Mouse (Mus musculus): ENCODE results near the gene Fndc3c1. TPM values are rescaled to one million over a fixed set of nuclear protein-coding genes. Genes with fewer than 3 reads are reported as not detected.
"Not testable (repeated sequence)": the region's sequence is repeated elsewhere in the genome, so short reads cannot be mapped to it uniquely, and the experiment has no call there.

Gene Fndc3c1
- polyA plus RNA-seq (2015; fragmentation: Nextera tagmentation; extraction: Ambion mirVana) = 0.31 and 1.2 TPM in 2 replicates

- Histone ChIP-seq H3K4me3 (replicated peaks) (peak within 1 kb of the TSS; percentile 35), H3K27me3 (replicated peaks) (peaks cover 28% of the 10 kb centered on the region), H3K36me3 (no peaks in the 10 kb centered on the region), H3K4me1 (peaks cover 4% of the 10 kb centered on the region; the same call in 1 of the 2 replicates), H3K4me2 (peak within 1 kb of the TSS; percentile 66), H3K9ac (replicated peaks) (no peak within 1 kb of the TSS), H3K9me3 (replicated peaks) (no peaks in the 10 kb centered on the region), H3K27ac (replicated peaks) (no peak within 1 kb of the TSS)
- WGBS = 16% methylated on average over 38 of the region's 39 CpGs
- ATAC-seq (ENCODE audit: low FRiP score) = peak; percentile 59
These were observed at the start of gene Fndc3c1 for GRCm38 (mm10) chrX:106485101-106485651. Gene Fndc3c1, minus strand, starts transcription at chrX:106485401.

GRCm38 (mm10) chrX:106486451-106486850 lies 1.2 kb upstream of the Fndc3c1 start:
- H3K27me3 ChIP-seq (replicated peaks) = peaks cover 28% of the 10 kb centered on the region
- H3K36me3 ChIP-seq = no peaks in the 10 kb centered on the region
- H3K4me3 ChIP-seq (replicated peaks) = no peak overlapping the region
- H3K4me1 ChIP-seq = peaks cover 4% of the 10 kb centered on the region; the same call in 1 of the 2 replicates
- ATAC-seq (ENCODE audit: low FRiP score) = no peak
- H3K9ac ChIP-seq (replicated peaks) = no peak overlapping the region
- H3K4me2 ChIP-seq = no peak overlapping the region
- 29% methylated on average over 10 of the region's 10 CpGs for WGBS
- no peaks in the 10 kb centered on the region for H3K9me3 ChIP-seq (replicated peaks)
- no peak overlapping the region for H3K27ac ChIP-seq (replicated peaks)

GRCm38 (mm10) chrX:106485671-106486070 lies 470 bp upstream of the Fndc3c1 start:
- H3K4me3 ChIP-seq (replicated peaks) = peak overlapping the region; percentile 35
- H3K9ac ChIP-seq (replicated peaks) = no peak overlapping the region
- peak; percentile 50; the same call in 1 of the 2 replicates for ATAC-seq (ENCODE audit: low FRiP score)
- no peak overlapping the region for H3K27ac ChIP-seq (replicated peaks)
- peaks cover 4% of the 10 kb centered on the region; the same call in 1 of the 2 replicates for H3K4me1 ChIP-seq
- H3K27me3 ChIP-seq (replicated peaks) = peaks cover 28% of the 10 kb centered on the region
- H3K36me3 ChIP-seq = no peaks in the 10 kb centered on the region
- no peaks in the 10 kb centered on the region for H3K9me3 ChIP-seq (replicated peaks)
- peak overlapping the region; percentile 66 for H3K4me2 ChIP-seq
- WGBS = 23% methylated on average over 13 of the region's 13 CpGs

DNA sequence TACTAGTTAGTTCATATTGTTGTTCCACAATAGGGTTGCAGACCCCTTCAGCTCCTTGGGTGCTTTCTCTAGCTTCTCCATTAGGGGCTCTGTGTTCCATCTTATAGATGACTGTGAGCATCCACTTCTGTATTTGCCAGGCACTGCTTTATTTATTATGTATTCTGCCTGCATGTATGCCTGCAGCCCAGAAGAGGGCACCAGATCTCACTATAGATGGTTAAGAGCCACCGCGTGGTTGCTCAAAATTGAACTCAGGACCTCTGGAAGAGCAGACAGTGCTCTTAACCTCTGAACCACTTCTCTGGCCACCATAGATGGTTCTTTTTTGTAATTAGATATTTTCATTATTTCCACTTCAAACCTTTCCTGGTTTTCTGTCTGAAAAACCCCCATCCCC lies 5.3 kb downstream of the Fndc3c1 start:
- not testable (repeated sequence) for H3K27ac ChIP-seq (replicated peaks); H3K9me3 ChIP-seq (replicated peaks); H3K4me2 ChIP-seq; H3K27me3 ChIP-seq (replicated peaks); H3K4me1 ChIP-seq; H3K36me3 ChIP-seq; ATAC-seq (ENCODE audit: low FRiP score); H3K4me3 ChIP-seq (replicated peaks); H3K9ac ChIP-seq (replicated peaks)
- WGBS = 52% methylated on average over 2 of the region's 2 CpGs

DNA sequence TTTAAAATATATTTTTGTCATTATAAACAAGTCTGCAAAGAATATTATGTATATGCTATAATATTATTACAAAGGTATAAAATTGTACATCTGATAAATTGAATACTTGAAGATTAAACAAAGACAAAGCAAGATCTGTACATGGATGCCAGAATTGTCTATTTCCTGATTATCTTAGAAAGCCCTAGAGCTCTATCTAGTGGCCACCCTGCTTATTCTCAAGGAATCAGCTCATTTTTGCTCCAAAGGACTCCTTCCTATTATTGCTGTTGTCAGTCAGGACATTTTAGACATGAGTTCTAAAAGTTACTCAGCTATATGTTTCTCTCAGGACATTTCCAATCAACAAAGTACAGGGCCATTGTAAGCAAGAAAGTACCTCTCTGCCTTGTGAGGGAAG lies 99.9 kb downstream of the Fndc3c1 start:
- Histone ChIP-seq H3K36me3 (no peaks in the 10 kb centered on the region), H3K4me3 (replicated peaks) (no peak overlapping the region), H3K27ac (replicated peaks) (no peak overlapping the region), H3K4me1 (no peaks in the 10 kb centered on the region), H3K9me3 (replicated peaks) (no peaks in the 10 kb centered on the region), H3K4me2 (no peak overlapping the region), H3K27me3 (replicated peaks) (no peaks in the 10 kb centered on the region), H3K9ac (replicated peaks) (no peak overlapping the region)
- ATAC-seq (ENCODE audit: low FRiP score) = no peak

GRCm38 (mm10) chrX:106380608-106381007 lies 104.6 kb downstream of the Fndc3c1 start:
- Histone ChIP-seq H3K4me3 (replicated peaks) (no peak overlapping the region), H3K4me1 (no peaks in the 10 kb centered on the region), H3K27me3 (replicated peaks) (no peaks in the 10 kb centered on the region), H3K27ac (replicated peaks) (no peak overlapping the region), H3K4me2 (no peak overlapping the region), H3K9ac (replicated peaks) (no peak overlapping the region), H3K9me3 (replicated peaks) (no peaks in the 10 kb centered on the region), H3K36me3 (no peaks in the 10 kb centered on the region)
- no peak for ATAC-seq (ENCODE audit: low FRiP score)

Small RNA genes lying within 50 kb of the gene (microRNA-seq; reads per million reads assigned to microRNA genes)
- gene Gm27428 = not detected

Other genes starting within 250 kb of the Fndc3c1 start
- gene Fnd3c2, start 230.0 kb downstream of the Fndc3c1 start, polyA plus RNA-seq (2015; fragmentation: Nextera tagmentation; extraction: Ambion mirVana) = not detected in 2 replicates
- gene Gm5127, start 97.8 kb upstream of the Fndc3c1 start, polyA plus RNA-seq (2015; fragmentation: Nextera tagmentation; extraction: Ambion mirVana) = 0.10 and 0.43 TPM in 2 replicates
- 0.61 and 2.2 TPM in 2 replicates for gene Cysltr1, start 118.3 kb upstream of the Fndc3c1 start, polyA plus RNA-seq (2015; fragmentation: Nextera tagmentation; extraction: Ambion mirVana)